Mouse (Mus musculus) MEL (cell line): Measurements from ENCODE around the gene Vdac1. TPM values are rescaled to one million over a fixed set of nuclear protein-coding genes. Genes with fewer than 3 reads are reported as not detected.

ENCODE experiments used
- DNase-seq: peaks from one replicate; pipeline ENCODE4 v3.0.0; 2011; ENCODE audit warnings: low read depth, low spot score
- H3K27ac ChIP-seq: 2 replicates; pipeline ENCODE4 v1.5.1; 2012; ENCODE audit warnings: low read depth, mild to moderate bottlenecking, control low read depth, low read length, moderate library complexity; ENCODE audit not compliant: control insufficient read depth
- H3K27me3 ChIP-seq, 2 experiments: fragments of 150-350 bp in 1 of 2; sonication (generic) in 1 of 2; 2 replicates each; pipeline ENCODE4 v1.6.1; 2012; ENCODE audit warnings: low read length in 2 of 2, mild to moderate bottlenecking in 2 of 2, improper control_type of control experiment in 1 of 2, moderate library complexity in 1 of 2; ENCODE audit not compliant: insufficient read depth in 2 of 2, control insufficient read depth in 1 of 2
- H3K36me3 ChIP-seq, 2 experiments: 2 replicates each; pipeline ENCODE4 v1.6.1; 2012 to 2014; ENCODE audit warnings: low read length in 2 of 2, improper control_type of control experiment in 1 of 2, inconsistent platforms in 1 of 2, mild to moderate bottlenecking in 1 of 2; ENCODE audit not compliant: insufficient read depth in 2 of 2, control insufficient read depth in 1 of 2
- H3K4me1 ChIP-seq, 2 experiments: fragments of 150-350 bp in 1 of 2; sonication (generic) in 1 of 2; 2 replicates each; pipeline ENCODE4 v1.6.1; 2012; ENCODE audit warnings: low read length in 2 of 2, improper control_type of control experiment in 1 of 2, mild to moderate bottlenecking in 1 of 2; ENCODE audit not compliant: insufficient read depth in 2 of 2, control insufficient read depth in 1 of 2
- H3K4me3 ChIP-seq, 2 experiments: fragments of 150-350 bp in 1 of 2; sonication (generic) in 1 of 2; 2 replicates each; pipeline ENCODE4 v1.5.1; 2012; ENCODE audit warnings: low read depth in 2 of 2, low read length in 2 of 2, mild to moderate bottlenecking in 2 of 2, moderate library complexity in 2 of 2, control low read depth in 1 of 2, improper control_type of control experiment in 1 of 2; ENCODE audit not compliant: control insufficient read depth in 1 of 2, insufficient read depth in 1 of 2
- H3K79me2 ChIP-seq: 2 replicates; pipeline ENCODE4 v1.6.1; 2012; ENCODE audit warnings: mild to moderate bottlenecking, low read length, moderate library complexity; ENCODE audit not compliant: control insufficient read depth, poor library complexity, insufficient read depth
- H3K9ac ChIP-seq: 2 replicates; pipeline ENCODE4 v1.6.1; 2012; ENCODE audit warnings: low read depth, mild to moderate bottlenecking, control low read depth, low read length, moderate library complexity; ENCODE audit not compliant: control insufficient read depth, poor library complexity, severe bottlenecking
- H3K9me3 ChIP-seq: fragments of 150-350 bp; sonication (generic); replicated peaks from 2 replicates; pipeline ENCODE4 v1.6.1; 2012; ENCODE audit warnings: mild to moderate bottlenecking, low read length, improper control_type of control experiment, moderate library complexity; ENCODE audit not compliant: insufficient read depth
- CHD1 ChIP-seq: IDR thresholded peaks from 2 replicates; pipeline ENCODE4 v1.6.1; 2012; ENCODE audit warnings: low read depth, mild to moderate bottlenecking, inconsistent platforms, low read length, improper control_type of control experiment
- CHD2 ChIP-seq: IDR thresholded peaks from 2 replicates; pipeline ENCODE4 v1.6.1; 2011; ENCODE audit warnings: low read length, improper control_type of control experiment
- CTCF ChIP-seq, 3 experiments: IDR thresholded peaks in 2 of 3; conservative IDR thresholded peaks in 1 of 3; 2 replicates each; pipeline ENCODE4 v1.5.1; 2011 to 2012; ENCODE audit warnings: low read length in 3 of 3, low read depth in 2 of 3, mild to moderate bottlenecking in 2 of 3, improper control_type of control experiment in 1 of 3, inconsistent platforms in 1 of 3, mixed read lengths in 1 of 3, moderate library complexity in 1 of 3; ENCODE audit not compliant: control insufficient read depth in 1 of 3, insufficient read depth in 1 of 3, poor library complexity in 1 of 3, severe bottlenecking in 1 of 3
- E2F4 ChIP-seq: IDR thresholded peaks from 2 replicates; pipeline ENCODE4 v1.6.1; 2011; ENCODE audit warnings: low read depth, low read length, improper control_type of control experiment, borderline replicate concordance
- ELF1 ChIP-seq: IDR thresholded peaks from 2 replicates; pipeline ENCODE4 v1.6.1; 2014; ENCODE audit warnings: low read depth, mild to moderate bottlenecking, inconsistent platforms, low read length, improper control_type of control experiment, moderate library complexity
- EP300 ChIP-seq, 2 experiments: IDR thresholded peaks; 2 replicates each; pipeline ENCODE4 v1.6.1; 2011; ENCODE audit warnings: improper control_type of control experiment in 2 of 2, low read length in 2 of 2, low read depth in 1 of 2, mild to moderate bottlenecking in 1 of 2
- ETS1 ChIP-seq: IDR thresholded peaks from 2 replicates; pipeline ENCODE4 v1.6.1; 2012; ENCODE audit warnings: low read depth, mild to moderate bottlenecking, inconsistent platforms, low read length, improper control_type of control experiment, moderate library complexity
- GABPA ChIP-seq: IDR thresholded peaks from 2 replicates; pipeline ENCODE4 v1.6.1; 2012; ENCODE audit warnings: low read depth, mild to moderate bottlenecking, inconsistent platforms, low read length, improper control_type of control experiment, moderate library complexity
- GATA1 ChIP-seq: IDR thresholded peaks from 2 replicates; pipeline ENCODE4 v1.6.1; 2011; ENCODE audit warnings: low read depth, low read length, improper control_type of control experiment
- HCFC1 ChIP-seq: IDR thresholded peaks from 2 replicates; pipeline ENCODE4 v1.6.1; 2012; ENCODE audit warnings: low read depth, mild to moderate bottlenecking, inconsistent platforms, low read length, improper control_type of control experiment, moderate library complexity
- MAFK ChIP-seq: IDR thresholded peaks from 2 replicates; pipeline ENCODE4 v1.6.1; 2011; ENCODE audit warnings: low read depth, mild to moderate bottlenecking, low read length, improper control_type of control experiment, borderline replicate concordance
- MAX ChIP-seq: IDR thresholded peaks from 2 replicates; pipeline ENCODE4 v1.6.1; 2011; ENCODE audit warnings: low read length, improper control_type of control experiment
- MAZ ChIP-seq: IDR thresholded peaks from 2 replicates; pipeline ENCODE4 v1.6.1; 2012; ENCODE audit warnings: low read depth, mild to moderate bottlenecking, inconsistent platforms, low read length, improper control_type of control experiment
- MEF2A ChIP-seq: IDR thresholded peaks from 2 replicates; pipeline ENCODE4 v1.6.1; 2014; ENCODE audit warnings: low read depth, mild to moderate bottlenecking, inconsistent platforms, low read length, improper control_type of control experiment; ENCODE audit not compliant: poor library complexity, insufficient replicate concordance, severe bottlenecking; ENCODE audit errors: extremely low read depth
- MXI1 ChIP-seq: IDR thresholded peaks from 2 replicates; pipeline ENCODE4 v1.6.1; 2011; ENCODE audit warnings: mild to moderate bottlenecking, low read depth, low read length, improper control_type of control experiment
- MYC ChIP-seq: IDR thresholded peaks from 2 replicates; pipeline ENCODE4 v1.6.1; 2011; ENCODE audit warnings: low read depth, mild to moderate bottlenecking, low read length, improper control_type of control experiment, moderate library complexity
- NELFE ChIP-seq: IDR thresholded peaks from 2 replicates; pipeline ENCODE4 v1.6.1; 2011; ENCODE audit warnings: low read depth, low read length, improper control_type of control experiment
- NRF1 ChIP-seq: IDR thresholded peaks from 2 replicates; pipeline ENCODE4 v1.6.1; 2014; ENCODE audit warnings: low read depth, mild to moderate bottlenecking, inconsistent platforms, low read length, improper control_type of control experiment, moderate library complexity; ENCODE audit not compliant: poor library complexity, insufficient read depth, severe bottlenecking
- POLR2AphosphoS2 ChIP-seq: IDR thresholded peaks from 2 replicates; pipeline ENCODE4 v1.6.1; 2011; ENCODE audit warnings: low read length, improper control_type of control experiment
- RAD21 ChIP-seq: IDR thresholded peaks from 2 replicates; pipeline ENCODE4 v1.6.1; 2011; ENCODE audit warnings: mild to moderate bottlenecking, low read depth, low read length, improper control_type of control experiment
- RCOR1 ChIP-seq: IDR thresholded peaks from 2 replicates; pipeline ENCODE4 v1.6.1; 2012; ENCODE audit warnings: low read depth, mild to moderate bottlenecking, inconsistent platforms, low read length, improper control_type of control experiment
- SIN3A ChIP-seq: IDR thresholded peaks from 2 replicates; pipeline ENCODE4 v1.6.1; 2012; ENCODE audit warnings: low read length, improper control_type of control experiment, inconsistent platforms
- SMC3 ChIP-seq: IDR thresholded peaks from 2 replicates; pipeline ENCODE4 v1.6.1; 2011; ENCODE audit warnings: low read depth, low read length, improper control_type of control experiment
- TAL1 ChIP-seq: IDR thresholded peaks from 2 replicates; pipeline ENCODE4 v1.6.1; 2012; ENCODE audit warnings: mild to moderate bottlenecking, inconsistent platforms, low read length, moderate library complexity, mixed read lengths
- TBP ChIP-seq: IDR thresholded peaks from 2 replicates; pipeline ENCODE4 v1.8.0; 2011; ENCODE audit warnings: low read depth, low read length, improper control_type of control experiment
- TCF12 ChIP-seq: IDR thresholded peaks from 2 replicates; pipeline ENCODE4 v1.6.1; 2014; ENCODE audit warnings: low read depth, mild to moderate bottlenecking, inconsistent platforms, low read length, improper control_type of control experiment, moderate library complexity
- USF1 ChIP-seq: IDR thresholded peaks from 2 replicates; pipeline ENCODE4 v1.6.1; 2014; ENCODE audit warnings: low read depth, mild to moderate bottlenecking, inconsistent platforms, low read length, improper control_type of control experiment, moderate library complexity
- USF2 ChIP-seq, 2 experiments: IDR thresholded peaks; 2 replicates each; pipeline ENCODE4 v1.6.1; 2011 to 2012; ENCODE audit warnings: improper control_type of control experiment in 2 of 2, low read length in 2 of 2, borderline replicate concordance in 1 of 2, inconsistent platforms in 1 of 2, low read depth in 1 of 2, mild to moderate bottlenecking in 1 of 2; ENCODE audit not compliant: insufficient read depth in 1 of 2
- ZC3H11A ChIP-seq: IDR thresholded peaks from 2 replicates; pipeline ENCODE4 v1.6.1; 2012; ENCODE audit warnings: low read depth, mild to moderate bottlenecking, inconsistent platforms, low read length, improper control_type of control experiment
- ZKSCAN1 ChIP-seq: IDR thresholded peaks from 2 replicates; pipeline ENCODE4 v1.6.1; 2012; ENCODE audit warnings: low read depth, mild to moderate bottlenecking, inconsistent platforms, low read length, improper control_type of control experiment, moderate library complexity
- ZNF384 ChIP-seq: IDR thresholded peaks from 2 replicates; pipeline ENCODE4 v1.6.1; 2012; ENCODE audit warnings: low read depth, mild to moderate bottlenecking, inconsistent platforms, low read length, improper control_type of control experiment
- polyA plus RNA-seq, 2 experiments: library from polyadenylated mRNA; stranded (reverse) in 1 of 2; unstranded in 1 of 2; fragments of >175 nt in 1 of 2; fragments of >200 nt in 1 of 2; gene quantifications; 2 replicates each; pipeline versions ENCODE4 v1.2.1 to v1.2.4; 2012; ENCODE audit warnings: low replicate concordance in 2 of 2, low read depth in 1 of 2; ENCODE audit not compliant: insufficient read length in 2 of 2, insufficient read depth in 1 of 2, missing spikeins in 1 of 2
- total RNA-seq: library from RNA; depleted of rRNA; stranded (reverse); fragments of 300-350 nt; gene quantifications from 2 replicates; pipeline ENCODE4 v1.2.3, GENCODE M21; 2012

Gene Vdac1
- total and polyA plus RNA-seq, 3 experiments = 257 to 389 (median 381) TPM

- H3K9ac ChIP-seq = no peak overlapping the region
- TF ChIP-seq MXI1 (no peak), SIN3A (no peak), SMC3 (no peak), ETS1 (no peak), CTCF (IDR thresholded peaks at IDR 0.05 in 2 of 3, conservative IDR thresholded peaks at IDR 0.05 in 1 of 3; ENCODE audit: control insufficient read depth in 1 of 3, insufficient read depth in 1 of 3, low read depth in 2 of 3, low read length in 3 of 3, poor library complexity in 1 of 3, severe bottlenecking in 1 of 3) (no peak), RAD21 (no peak), TAL1 (no peak), GATA1 (no peak), ELF1 (no peak), CHD1 (no peak), ZNF384 (no peak), USF1 (no peak)
- TF ChIP-seq, all 39 proteins: peak for 0
- Histone ChIP-seq H3K79me2 (peaks cover 27% of the 10 kb centered on the region), H3K36me3 (peaks cover 0 to 10% of the 10 kb centered on the region in 2 experiments; a peak in 3 of 4 replicates), H3K9me3 (no peaks in the 10 kb centered on the region), H3K4me3 (no peak overlapping the region), H3K27ac (no peak overlapping the region), H3K4me1 (peaks cover 0 to 3% of the 10 kb centered on the region in 2 experiments; a peak in 2 of 4 replicates), H3K27me3 (no peaks in the 10 kb centered on the region)
- DNase-seq = no peak
These were observed 33.8 kb downstream of the Vdac1 start for GRCm38 (mm10) chr11:52394494-52394893.

DNA sequence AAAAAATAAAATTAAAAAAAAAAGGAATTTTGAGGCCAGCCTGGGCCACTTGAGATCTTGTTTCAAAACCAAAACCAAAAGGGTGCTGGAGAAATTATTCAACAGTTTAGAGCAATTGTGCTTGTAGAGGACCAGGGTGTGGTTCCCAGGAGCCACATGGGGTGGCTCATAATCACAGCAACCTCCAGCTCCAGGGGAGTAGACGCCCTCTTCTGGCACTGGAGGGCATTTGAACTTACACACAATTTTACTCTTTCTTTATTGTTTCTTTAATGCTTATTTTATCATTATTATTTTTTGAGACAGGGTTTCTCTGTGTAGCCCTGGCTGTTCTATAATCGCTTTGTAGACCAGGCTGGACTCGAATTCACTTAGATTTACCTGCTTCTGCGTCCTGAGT is 34.7 kb downstream of the Vdac1 start:
- Histone ChIP-seq H3K36me3 (peaks cover 0 to 10% of the 10 kb centered on the region in 2 experiments; a peak in 3 of 4 replicates), H3K27ac (no peak overlapping the region), H3K79me2 (peaks cover 33% of the 10 kb centered on the region), H3K9ac (peak overlapping the region; percentile 67), H3K27me3 (no peaks in the 10 kb centered on the region), H3K4me3 (peak overlapping the region; percentile 88 to 90), H3K4me1 (peaks cover 0 to 3% of the 10 kb centered on the region in 2 experiments; a peak in 2 of 4 replicates), H3K9me3 (no peaks in the 10 kb centered on the region)
- DNase-seq = peak; percentile 89
- TF ChIP-seq CHD2 = no peak
- no peak for TF ChIP-seq EP300 (IDR thresholded peaks at IDR 0.05; ENCODE audit: low read depth in 1 of 2, low read length in 2 of 2)
- TF ChIP-seq MXI1 = peak; percentile 62; the same call in 1 of the 2 replicates
- TF ChIP-seq MYC = peak; percentile 93
- no peak for TF ChIP-seq ZKSCAN1
- TF ChIP-seq CTCF (IDR thresholded peaks at IDR 0.05 in 2 of 3, conservative IDR thresholded peaks at IDR 0.05 in 1 of 3; ENCODE audit: control insufficient read depth in 1 of 3, insufficient read depth in 1 of 3, low read depth in 2 of 3, low read length in 3 of 3, poor library complexity in 1 of 3, severe bottlenecking in 1 of 3) = peak; percentile 68 to 82 (median 72)
- no peak for TF ChIP-seq ZC3H11A
- TF ChIP-seq TCF12 = no peak
- TF ChIP-seq NELFE = no peak
- TF ChIP-seq GABPA = no peak
- TF ChIP-seq TBP = no peak
- peak; percentile 64 for TF ChIP-seq ZNF384
- TF ChIP-seq MAX = 0 out of 2 replicates have a peak, but pooled peaks have one; percentile 48
- TF ChIP-seq NRF1 = no peak
- no peak for TF ChIP-seq MAZ
- peak; percentile 73 for TF ChIP-seq RCOR1
- TF ChIP-seq SMC3 = peak; percentile 58
- TF ChIP-seq SIN3A = peak; percentile 44; the same call in 1 of the 2 replicates
- peak; percentile 50; the same call in 1 of the 2 replicates for TF ChIP-seq HCFC1
- no peak for TF ChIP-seq POLR2AphosphoS2
- no peak for TF ChIP-seq USF2 (IDR thresholded peaks at IDR 0.05; ENCODE audit: borderline replicate concordance in 1 of 2, insufficient read depth in 1 of 2, low read depth in 1 of 2, low read length in 2 of 2)
- TF ChIP-seq MEF2A = no peak
- no peak for TF ChIP-seq TAL1
- peak; percentile 37 for TF ChIP-seq RAD21
- TF ChIP-seq E2F4 = no peak
- no peak for TF ChIP-seq MAFK
